Mouse (Mus musculus) layer of hippocampus, adult 9-10 months (tissue): ENCODE data around the gene Slc25a25.

Experiments
- DNase-seq: peaks from one replicate; pipeline ENCODE4 v3.0.0; 2022; ENCODE audit warnings: low spot score

The Slc25a25 gene

GRCm38 (mm10) chr2:32428262-32428722 lies 23.0 kb downstream of the Slc25a25 start:
- peak; percentile 59 for DNase-seq

- no peak for DNase-seq
Observed at GRCm38 (mm10) chr2:32427720-32428119, 23.5 kb downstream of the Slc25a25 start.

- DNase-seq: no peak
Observed at GRCm38 (mm10) chr2:32426141-32426540, 25.1 kb downstream of the Slc25a25 start.

- no peak for DNase-seq
Observed at GRCm38 (mm10) chr2:32425568-32425967, 25.7 kb downstream of the Slc25a25 start.

GRCm38 (mm10) chr2:32424796-32425195 lies 26.4 kb downstream of the Slc25a25 start:
- DNase-seq: no peak

GRCm38 (mm10) chr2:32423481-32424331 lies 27.5 kb downstream of the Slc25a25 start:
- DNase-seq: no peak

- no peak for DNase-seq
Observed at GRCm38 (mm10) chr2:32421851-32422251, 29.4 kb downstream of the Slc25a25 start.

- no peak for DNase-seq
Observed at GRCm38 (mm10) chr2:32420647-32421046, 30.6 kb downstream of the Slc25a25 start.

GRCm38 (mm10) chr2:32420066-32420608 lies 31.1 kb downstream of the Slc25a25 start:
- DNase-seq: no peak

- DNase-seq: no peak
Observed at GRCm38 (mm10) chr2:32419359-32419758, 31.9 kb downstream of the Slc25a25 start.

- no peak for DNase-seq
Observed at GRCm38 (mm10) chr2:32418430-32419151, 32.7 kb downstream of the Slc25a25 start.

- DNase-seq: no peak
Observed at GRCm38 (mm10) chr2:32417486-32417885, 33.8 kb downstream of the Slc25a25 start.

GRCm38 (mm10) chr2:32416556-32416955 lies 34.7 kb downstream of the Slc25a25 start:
- DNase-seq: no peak

- no peak for DNase-seq
Observed at GRCm38 (mm10) chr2:32415801-32416200, 35.4 kb downstream of the Slc25a25 start.

GRCm38 (mm10) chr2:32413936-32414335 lies 37.3 kb downstream of the Slc25a25 start:
- no peak for DNase-seq

- no peak for DNase-seq
Observed at GRCm38 (mm10) chr2:32412742-32413531, 38.3 kb downstream of the Slc25a25 start.

GRCm38 (mm10) chr2:32411407-32411806 lies 39.8 kb downstream of the Slc25a25 start:
- DNase-seq: no peak

GRCm38 (mm10) chr2:32408429-32409424 lies 42.5 kb downstream of the Slc25a25 start:
- no peak for DNase-seq

GRCm38 (mm10) chr2:32407144-32407824 lies 44.0 kb downstream of the Slc25a25 start:
- no peak for DNase-seq

GRCm38 (mm10) chr2:32404663-32405062 lies 46.6 kb downstream of the Slc25a25 start:
- DNase-seq: peak; percentile 97
